Mouse (Mus musculus): ENCODE results near the gene Nfe2. TPM values are rescaled to one million over a fixed set of nuclear protein-coding genes. Genes with fewer than 3 reads are reported as not detected.

Gene Nfe2
- total and polyA plus RNA-seq, 3 experiments = 151 to 254 (median 177) TPM

GRCm38 (mm10) chr15:103302341-103303021 is 44.3 kb upstream of the Nfe2 start:
- ATAC-seq (ENCODE audit: extremely low read depth, insufficient number of reproducible peaks, low FRiP score, poor library complexity, severe bottlenecking) (no peak), DNase-seq (ENCODE audit: low spot score) (no peak)
- Histone ChIP-seq H3K4me1 (ENCODE audit: insufficient read depth, low read depth, low read length) (peaks cover 40% of the 10 kb centered on the region), H3K36me3 (replicated peaks) (peaks cover 37% of the 10 kb centered on the region), H3K4me3 (ENCODE audit: low read depth, low read length) (no peak overlapping the region), H3K27me3 (ENCODE audit: insufficient read depth, low read length) (peaks cover 33% of the 10 kb centered on the region), H3K9me3 (replicated peaks) (no peaks in the 10 kb centered on the region)
- TF ChIP-seq POLR2AphosphoS5 (IDR thresholded peaks at IDR 0.05; ENCODE audit: insufficient replicate concordance, low read depth, low read length) = no peak
- TF ChIP-seq TAL1 (conservative IDR thresholded peaks at IDR 0.05; ENCODE audit: low read depth, low read length) = no peak
- TF ChIP-seq CTCF (IDR thresholded peaks at IDR 0.05; ENCODE audit: low read depth, low read length) = no peak
- no peak for TF ChIP-seq GATA2 (IDR thresholded peaks at IDR 0.05; ENCODE audit: borderline replicate concordance, low read depth, low read length)
- TF ChIP-seq GATA1 (IDR thresholded peaks at IDR 0.05; ENCODE audit: borderline replicate concordance, low read length) = no peak

GRCm38 (mm10) chr15:103301547-103302340 is 43.5 kb upstream of the Nfe2 start:
- DNase-seq (ENCODE audit: low spot score) (no peak), ATAC-seq (ENCODE audit: extremely low read depth, insufficient number of reproducible peaks, low FRiP score, poor library complexity, severe bottlenecking) (no peak)
- H3K36me3 ChIP-seq (replicated peaks) = peaks cover 45% of the 10 kb centered on the region
- H3K27me3 ChIP-seq (ENCODE audit: insufficient read depth, low read length) = peaks cover 33% of the 10 kb centered on the region
- H3K9me3 ChIP-seq (replicated peaks) = no peaks in the 10 kb centered on the region
- H3K4me1 ChIP-seq (ENCODE audit: insufficient read depth, low read depth, low read length) = peaks cover 32% of the 10 kb centered on the region
- H3K4me3 ChIP-seq (ENCODE audit: low read depth, low read length) = no peak overlapping the region
- no peak for TF ChIP-seq GATA2 (IDR thresholded peaks at IDR 0.05; ENCODE audit: borderline replicate concordance, low read depth, low read length)
- TF ChIP-seq TAL1 (conservative IDR thresholded peaks at IDR 0.05; ENCODE audit: low read depth, low read length) = no peak
- no peak for TF ChIP-seq POLR2AphosphoS5 (IDR thresholded peaks at IDR 0.05; ENCODE audit: insufficient replicate concordance, low read depth, low read length)

- ATAC-seq (ENCODE audit: extremely low read depth, insufficient number of reproducible peaks, low FRiP score, poor library complexity, severe bottlenecking) (no peak), DNase-seq (ENCODE audit: low spot score) (no peak)
- H3K36me3 ChIP-seq (replicated peaks) = peaks cover 51% of the 10 kb centered on the region
- TF ChIP-seq GATA2 (IDR thresholded peaks at IDR 0.05; ENCODE audit: borderline replicate concordance, low read depth, low read length) = no peak
- TF ChIP-seq GATA1 (IDR thresholded peaks at IDR 0.05; ENCODE audit: borderline replicate concordance, low read length) = no peak
- no peak for TF ChIP-seq POLR2AphosphoS5 (IDR thresholded peaks at IDR 0.05; ENCODE audit: insufficient replicate concordance, low read depth, low read length)
- TF ChIP-seq CTCF (IDR thresholded peaks at IDR 0.05; ENCODE audit: low read depth, low read length) = no peak
- TF ChIP-seq TAL1 (conservative IDR thresholded peaks at IDR 0.05; ENCODE audit: low read depth, low read length) = no peak
- H3K4me1 ChIP-seq (ENCODE audit: insufficient read depth, low read depth, low read length) = peaks cover 31% of the 10 kb centered on the region
- H3K9me3 ChIP-seq (replicated peaks) = no peaks in the 10 kb centered on the region
- no peak overlapping the region for H3K4me3 ChIP-seq (ENCODE audit: low read depth, low read length)
- peaks cover 33% of the 10 kb centered on the region for H3K27me3 ChIP-seq (ENCODE audit: insufficient read depth, low read length)
Measured at GRCm38 (mm10) chr15:103301046-103301445, 42.8 kb upstream of the Nfe2 start.

GRCm38 (mm10) chr15:103300560-103300959 is 42.4 kb upstream of the Nfe2 start:
- DNase-seq (ENCODE audit: low spot score) (no peak), ATAC-seq (ENCODE audit: extremely low read depth, insufficient number of reproducible peaks, low FRiP score, poor library complexity, severe bottlenecking) (no peak)
- Histone ChIP-seq H3K4me1 (ENCODE audit: insufficient read depth, low read depth, low read length) (peaks cover 26% of the 10 kb centered on the region), H3K4me3 (ENCODE audit: low read depth, low read length) (no peak overlapping the region), H3K36me3 (replicated peaks) (peaks cover 56% of the 10 kb centered on the region), H3K27me3 (ENCODE audit: insufficient read depth, low read length) (peaks cover 33% of the 10 kb centered on the region), H3K9me3 (replicated peaks) (no peaks in the 10 kb centered on the region)
- no peak for TF ChIP-seq TAL1 (conservative IDR thresholded peaks at IDR 0.05; ENCODE audit: low read depth, low read length)

- H3K4me1 ChIP-seq (ENCODE audit: insufficient read depth, low read depth, low read length) = peaks cover 21% of the 10 kb centered on the region
- no peak for TF ChIP-seq GATA2 (IDR thresholded peaks at IDR 0.05; ENCODE audit: borderline replicate concordance, low read depth, low read length)
- TF ChIP-seq CTCF (IDR thresholded peaks at IDR 0.05; ENCODE audit: low read depth, low read length) = no peak
- TF ChIP-seq GATA1 (IDR thresholded peaks at IDR 0.05; ENCODE audit: borderline replicate concordance, low read length) = no peak
- no peak for TF ChIP-seq TAL1 (conservative IDR thresholded peaks at IDR 0.05; ENCODE audit: low read depth, low read length)
- TF ChIP-seq POLR2AphosphoS5 (IDR thresholded peaks at IDR 0.05; ENCODE audit: insufficient replicate concordance, low read depth, low read length) = no peak
- DNase-seq (ENCODE audit: low spot score) (no peak), ATAC-seq (ENCODE audit: extremely low read depth, insufficient number of reproducible peaks, low FRiP score, poor library complexity, severe bottlenecking) (no peak)
- H3K27me3 ChIP-seq (ENCODE audit: insufficient read depth, low read length) = peaks cover 32% of the 10 kb centered on the region
- H3K36me3 ChIP-seq (replicated peaks) = peaks cover 61% of the 10 kb centered on the region
- no peak overlapping the region for H3K4me3 ChIP-seq (ENCODE audit: low read depth, low read length)
- H3K9me3 ChIP-seq (replicated peaks) = no peaks in the 10 kb centered on the region
Measured at GRCm38 (mm10) chr15:103300067-103300471, 41.9 kb upstream of the Nfe2 start.

GRCm38 (mm10) chr15:103299644-103300043 is 41.4 kb upstream of the Nfe2 start:
- Histone ChIP-seq H3K9me3 (replicated peaks) (no peaks in the 10 kb centered on the region), H3K4me3 (ENCODE audit: low read depth, low read length) (no peak overlapping the region), H3K27me3 (ENCODE audit: insufficient read depth, low read length) (peaks cover 28% of the 10 kb centered on the region), H3K36me3 (replicated peaks) (peaks cover 64% of the 10 kb centered on the region), H3K4me1 (ENCODE audit: insufficient read depth, low read depth, low read length) (peaks cover 17% of the 10 kb centered on the region)
- ATAC-seq (ENCODE audit: extremely low read depth, insufficient number of reproducible peaks, low FRiP score, poor library complexity, severe bottlenecking) (no peak), DNase-seq (ENCODE audit: low spot score) (no peak)
- TF ChIP-seq POLR2AphosphoS5 (IDR thresholded peaks at IDR 0.05; ENCODE audit: insufficient replicate concordance, low read depth, low read length) (no peak), TAL1 (conservative IDR thresholded peaks at IDR 0.05; ENCODE audit: low read depth, low read length) (no peak), CTCF (IDR thresholded peaks at IDR 0.05; ENCODE audit: low read depth, low read length) (no peak), GATA2 (IDR thresholded peaks at IDR 0.05; ENCODE audit: borderline replicate concordance, low read depth, low read length) (no peak), GATA1 (IDR thresholded peaks at IDR 0.05; ENCODE audit: borderline replicate concordance, low read length) (no peak)

Data from G1E (cell line).